Mouse (Mus musculus) right cerebral cortex, postnatal 25 days (tissue): ENCODE results near the gene Eif1ax.
"Not testable (repeated sequence)": the region's sequence is repeated elsewhere in the genome, so short reads cannot be mapped to it uniquely, and the experiment has no call there.

Experiments used
- DNase-seq: peaks from one replicate; pipeline ENCODE4 v3.0.0; 2022

The Eif1ax gene

DNA sequence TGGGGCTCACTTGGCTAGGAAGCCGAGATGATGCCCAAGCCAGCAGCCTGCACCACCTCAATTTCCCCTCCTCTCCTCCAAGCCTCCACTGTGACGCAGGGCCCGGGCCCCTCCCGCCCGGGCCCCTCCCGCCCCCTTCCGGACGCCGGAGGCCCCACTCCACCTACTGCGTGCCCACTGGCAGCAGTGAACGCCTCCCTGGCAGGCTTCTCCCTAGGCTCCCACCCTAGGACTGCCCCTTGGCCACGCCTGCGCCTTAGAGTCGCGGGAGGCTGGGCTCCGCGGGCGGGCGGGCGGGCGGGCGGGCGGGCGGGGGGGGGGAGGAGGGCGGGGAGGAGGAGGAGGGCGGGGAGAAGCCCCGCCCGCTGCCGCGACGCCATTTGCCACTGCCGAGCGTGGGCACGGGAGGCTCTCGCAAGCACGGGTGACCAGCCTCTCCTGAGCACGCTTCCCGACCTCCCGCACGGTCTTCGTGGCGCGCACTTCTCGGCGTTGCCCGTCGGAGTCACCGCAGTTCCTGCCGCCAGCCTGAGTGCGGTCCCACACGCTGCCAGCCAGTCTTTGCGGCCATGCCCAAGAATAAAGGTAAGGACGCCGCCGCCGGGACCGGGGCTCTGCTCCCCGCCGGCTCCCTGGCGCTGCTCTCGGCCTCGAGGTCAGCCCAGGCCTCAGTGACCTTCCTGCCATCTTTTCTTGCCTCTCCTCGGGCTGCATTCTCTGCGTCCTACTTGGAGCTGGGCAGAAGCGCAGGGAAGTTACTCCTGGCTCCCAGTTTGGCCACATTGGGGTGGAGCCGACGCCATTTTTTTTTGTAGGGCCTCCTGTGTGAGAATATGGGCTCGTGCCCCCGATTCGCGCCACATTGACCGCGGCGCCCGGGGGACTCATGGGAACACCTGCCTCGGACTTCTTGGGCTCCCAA, at the start of gene Eif1ax:
Eif1ax (plus strand) TSS at position 348 of the 922 bp plus-strand sequence.
- DNase-seq, result peak; percentile 63

DNA sequence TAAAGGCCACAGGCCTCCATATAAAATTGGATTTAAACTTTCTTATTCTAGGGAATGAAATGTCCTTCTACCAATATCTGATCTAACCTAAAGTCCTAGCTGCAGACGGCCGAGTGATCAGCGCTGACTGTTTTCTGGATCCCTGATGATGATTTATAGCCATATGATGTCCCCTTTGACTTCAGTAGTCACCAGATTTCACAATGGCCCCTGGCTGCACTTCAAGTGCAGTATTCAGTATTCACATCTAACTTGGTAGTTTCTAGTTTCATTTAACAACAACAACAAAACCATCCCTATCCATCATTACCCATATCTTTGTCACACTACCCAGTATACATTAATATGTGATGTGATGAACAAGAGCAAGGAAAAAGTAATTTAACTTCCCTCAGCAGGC, 7.5 kb upstream of the Eif1ax start:
- no peak for DNase-seq

DNA sequence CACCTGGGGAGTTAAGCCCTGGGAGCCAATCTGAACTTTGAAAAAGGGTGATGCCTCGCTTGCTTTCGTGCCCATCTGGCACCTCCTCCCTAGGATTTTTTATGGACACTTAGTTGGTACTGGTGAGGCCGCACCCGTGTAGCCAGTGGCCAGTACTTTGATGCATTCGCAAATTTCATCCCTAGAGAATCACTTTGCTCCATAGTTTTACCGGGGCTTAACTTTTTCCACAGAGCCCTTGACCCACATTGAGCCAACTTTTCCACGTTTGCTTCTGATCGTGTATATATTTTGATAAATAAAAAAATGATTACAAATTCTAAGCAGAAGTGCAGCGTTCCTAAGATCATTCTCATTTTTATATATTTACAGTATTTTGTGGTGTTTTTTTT, 771 bp downstream of the Eif1ax start:
- DNase-seq, result no peak

DNA sequence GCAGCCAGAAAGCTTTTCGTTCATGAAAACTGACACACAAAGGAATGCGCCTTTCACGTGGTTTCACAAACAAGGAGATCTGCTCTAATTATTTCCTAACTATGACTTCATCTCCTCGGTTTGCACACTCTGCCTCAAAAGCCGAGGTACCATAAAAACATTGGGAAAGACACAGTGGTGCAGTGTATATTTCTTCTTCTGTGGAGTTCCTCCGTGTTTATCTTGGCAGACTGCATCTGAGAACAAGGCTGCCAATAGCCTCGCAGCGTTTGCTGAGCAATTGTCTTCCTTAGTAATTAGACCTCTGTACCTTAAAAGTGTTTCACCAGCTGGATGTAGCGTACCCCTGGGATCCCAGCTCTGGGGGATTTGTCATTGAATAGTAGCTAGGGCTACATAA, 15.1 kb downstream of the Eif1ax start:
- no peak for DNase-seq

DNA sequence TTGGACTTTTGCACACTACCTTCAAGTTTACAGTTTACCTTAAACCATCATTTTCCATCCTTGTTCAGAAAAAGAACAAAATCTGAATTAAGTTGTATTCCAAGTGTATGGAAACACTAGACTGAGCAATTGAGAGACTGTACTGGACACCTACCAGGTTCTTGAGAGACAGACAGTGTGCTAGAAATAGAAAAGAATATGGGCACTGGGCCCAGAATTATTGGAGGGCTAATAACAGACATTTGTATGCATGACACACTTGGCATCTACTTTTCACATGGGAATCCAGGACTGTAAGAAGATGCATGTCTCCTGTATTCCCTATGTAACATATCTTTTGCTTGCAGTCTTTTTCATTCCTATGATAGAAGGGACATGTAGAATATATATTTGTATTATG, 17.0 kb downstream of the Eif1ax start:
- DNase-seq, result no peak

DNA sequence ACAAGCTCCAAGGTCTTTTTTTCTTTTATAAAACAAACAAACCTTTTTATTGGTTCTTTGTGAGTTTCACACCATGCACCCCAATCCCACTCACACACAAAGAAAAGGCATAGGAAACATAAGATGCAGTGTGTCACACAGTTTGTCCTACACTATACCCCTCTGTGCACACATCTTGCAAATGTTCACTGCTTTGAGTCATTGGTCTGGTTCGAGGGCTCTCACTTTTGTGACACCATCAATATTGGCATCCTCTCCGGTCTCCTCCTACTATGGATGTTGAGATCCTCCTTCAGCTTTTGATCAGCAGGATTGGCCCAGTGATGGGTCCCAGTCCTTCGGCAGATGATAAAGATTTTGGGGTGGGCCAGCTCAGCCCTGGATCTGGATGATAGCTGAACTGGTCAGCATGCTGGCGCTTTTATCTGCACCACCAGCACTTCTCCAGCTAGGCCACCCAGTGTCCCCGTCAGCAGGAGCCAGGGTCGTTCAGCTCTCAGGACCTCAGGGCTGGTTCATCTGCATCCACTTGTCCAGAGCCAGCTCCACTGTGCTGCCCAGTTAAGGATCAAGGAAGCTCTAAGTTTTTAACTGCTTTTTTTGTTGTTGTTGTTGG, 18.5 kb downstream of the Eif1ax start:
- no peak for DNase-seq

DNA sequence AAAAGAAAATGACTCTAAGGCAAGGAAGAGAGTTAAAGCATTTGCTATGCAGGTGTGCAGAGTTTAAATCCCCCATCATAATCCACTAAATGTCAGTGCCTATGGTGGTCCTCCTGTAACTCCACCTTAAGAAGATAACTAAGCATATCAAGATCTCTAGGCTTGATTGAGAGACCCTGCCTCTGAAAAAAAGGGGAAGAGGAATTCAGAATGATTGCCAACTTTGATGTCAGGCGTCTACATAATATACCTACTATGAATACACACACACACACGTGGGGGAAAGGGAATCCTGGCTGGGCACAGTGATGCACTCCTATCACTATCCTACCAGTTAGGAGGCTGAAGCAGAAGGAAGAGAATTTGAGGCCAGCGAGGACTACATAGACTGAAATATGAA, 19.3 kb downstream of the Eif1ax start:
- DNase-seq, result no peak

DNA sequence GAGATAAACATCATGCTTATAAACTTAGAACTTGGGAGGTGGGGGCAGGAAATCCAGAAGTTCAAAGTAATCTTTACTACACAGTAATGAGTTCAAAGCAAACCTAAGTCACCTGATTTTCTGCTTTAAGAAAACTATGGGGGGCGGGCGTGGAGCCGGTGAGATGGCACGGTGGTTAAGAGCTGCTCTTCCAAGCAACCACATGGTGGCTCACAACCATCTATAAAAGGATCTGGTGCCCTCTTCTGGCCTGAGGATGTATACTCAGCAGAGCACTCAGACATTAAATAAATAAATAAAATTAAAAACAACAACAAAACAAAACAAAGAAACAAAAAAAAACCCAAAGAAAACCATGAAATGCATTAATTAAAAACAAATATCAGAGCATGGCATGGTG, 37.3 kb downstream of the Eif1ax start:
- DNase-seq, result no peak

DNA sequence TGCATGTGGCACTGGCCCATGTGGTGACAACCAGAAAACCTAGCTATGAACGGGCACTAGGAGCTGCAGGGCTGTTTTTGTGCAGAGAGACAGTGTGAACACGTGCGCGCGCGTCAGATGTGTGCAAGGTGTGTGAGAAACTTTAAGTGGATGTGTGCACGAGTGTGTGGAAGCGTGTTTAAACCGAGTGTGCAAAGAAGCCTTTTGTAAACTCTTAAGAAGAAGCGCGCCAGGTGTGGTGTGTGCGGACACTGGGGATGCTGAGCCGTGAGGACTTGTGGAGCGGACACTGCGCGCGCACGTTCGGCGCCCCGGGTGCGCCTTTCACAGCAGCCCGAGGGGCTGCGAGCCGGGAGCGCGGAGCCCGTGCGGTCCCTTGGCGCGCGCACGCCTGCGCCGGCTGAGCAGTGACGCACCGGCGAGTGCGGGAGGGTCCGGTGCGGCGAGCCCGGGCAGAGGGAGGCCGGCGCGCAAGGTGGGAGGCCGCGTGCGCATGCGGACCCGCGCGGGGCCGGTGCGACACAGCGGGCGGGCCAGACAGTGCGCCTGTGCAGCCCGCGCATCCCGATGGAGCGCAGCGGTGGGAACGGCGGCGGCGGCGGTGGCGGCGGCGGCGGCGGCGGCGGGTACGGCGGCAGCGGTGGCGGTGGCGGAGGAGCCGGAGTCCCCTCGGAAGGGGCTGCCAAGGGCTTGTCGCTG, 42.3 kb downstream of the Eif1ax start, which contains the start of gene Map7d2:
Map7d2 (plus strand) TSS at position 443 of the 699 bp plus-strand sequence.
- peak; percentile 76 for DNase-seq

DNA sequence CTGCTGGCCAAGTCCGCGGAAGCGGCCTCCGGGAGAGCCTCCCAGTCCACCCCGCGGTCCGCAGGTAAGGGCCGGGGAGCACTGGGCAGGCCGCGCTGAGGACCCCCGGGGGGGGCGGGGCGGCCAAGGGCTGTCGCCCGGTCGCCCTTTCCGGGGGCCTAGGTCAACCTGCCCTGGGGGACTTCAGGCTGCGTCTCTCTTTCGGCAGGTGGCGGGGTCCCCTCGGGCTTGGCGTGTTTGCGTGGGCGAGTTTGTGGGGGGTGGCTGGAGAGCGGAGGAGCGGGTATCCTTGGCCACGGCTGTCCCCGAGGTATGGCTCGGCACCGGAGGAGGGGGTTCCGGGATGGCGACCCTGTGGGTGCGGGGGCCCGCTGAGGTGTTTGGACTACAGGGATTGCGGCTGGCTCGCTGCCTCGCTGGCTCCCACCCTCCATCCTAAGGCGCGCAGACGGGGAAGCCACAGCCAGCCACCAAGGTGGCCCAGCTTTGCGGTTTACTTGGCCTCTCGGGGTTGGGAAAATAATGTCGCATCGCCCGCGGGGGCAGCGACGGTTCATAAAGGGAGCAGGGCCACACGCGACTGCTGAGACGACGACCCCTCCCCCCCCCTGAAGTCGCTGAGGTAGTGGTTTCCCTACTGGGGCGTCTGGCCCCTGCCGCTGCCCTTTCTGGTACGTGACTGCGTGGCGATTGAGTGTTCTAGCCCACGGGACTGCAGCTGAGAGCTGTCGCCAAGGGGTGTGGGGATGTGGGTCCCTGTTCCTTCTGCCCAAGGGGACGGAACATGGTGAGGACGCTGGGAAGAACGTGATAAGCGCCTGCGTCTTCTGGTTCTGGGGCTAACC, 43.1 kb downstream of the Eif1ax start:
- peak; percentile 24 for DNase-seq

DNA sequence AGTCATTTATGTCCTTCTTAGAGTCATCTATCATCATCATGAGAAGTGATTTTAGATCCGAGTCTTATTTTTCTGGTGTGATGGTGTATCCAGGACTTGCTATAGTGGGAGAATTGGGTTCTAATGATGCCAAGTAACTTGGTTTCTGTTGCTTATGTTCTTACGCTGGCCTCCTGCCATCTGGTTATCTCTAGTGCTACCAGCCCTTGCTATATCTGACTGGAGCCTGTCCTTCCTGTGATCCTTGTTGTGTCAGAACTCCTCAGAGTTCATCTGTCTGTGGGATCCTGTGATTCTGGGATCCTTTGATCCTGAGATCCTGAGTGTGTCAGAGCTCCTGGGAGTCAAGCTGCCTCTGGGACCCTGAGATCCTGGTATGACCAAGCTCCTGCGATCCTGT, 58.5 kb downstream of the Eif1ax start:
- DNase-seq, result not testable (repeated sequence)
